Mouse (Mus musculus) hindbrain, embryonic 16.5 days (tissue): Measurements from ENCODE around the gene B3gnt6. TPM values are rescaled to one million over a fixed set of nuclear protein-coding genes. Genes with fewer than 3 reads are reported as not detected.
"Not testable (repeated sequence)": the region's sequence is repeated elsewhere in the genome, so short reads cannot be mapped to it uniquely, and the experiment has no call there.

ENCODE experiments used
- ATAC-seq: fragments of 200-750 bp; cut with Nextera tagmentation; 2 replicates; pipeline ENCODE4 v1.8.0; 2017; ENCODE audit warnings: moderate TSS enrichment, moderate library complexity
- H3K27ac ChIP-seq: fragments of 300-500 bp; sonication (generic); 2 replicates; pipeline ENCODE4 v1.5.1; 2014; ENCODE audit warnings: low read depth, mild to moderate bottlenecking, control low read depth, low read length, moderate library complexity
- H3K27me3 ChIP-seq: fragments of 300-500 bp; sonication (generic); replicated peaks from 2 replicates; pipeline ENCODE4 v1.6.1; 2014; ENCODE audit warnings: low read length; ENCODE audit not compliant: control insufficient read depth, insufficient read depth
- H3K36me3 ChIP-seq: fragments of 300-500 bp; sonication (generic); 2 replicates; pipeline ENCODE4 v1.6.1; 2014; ENCODE audit warnings: mild to moderate bottlenecking, low read length, moderate library complexity, mixed read lengths; ENCODE audit not compliant: control insufficient read depth, insufficient read depth
- H3K4me1 ChIP-seq: fragments of 300-500 bp; sonication (generic); 2 replicates; pipeline ENCODE4 v1.6.1; 2014; ENCODE audit warnings: low read depth, low read length; ENCODE audit not compliant: control insufficient read depth, insufficient read depth
- H3K4me2 ChIP-seq: fragments of 300-500 bp; sonication (generic); 2 replicates; pipeline ENCODE4 v1.6.1; 2014; ENCODE audit warnings: mild to moderate bottlenecking, low read length, control low read depth, moderate library complexity
- H3K4me3 ChIP-seq: fragments of 300-500 bp; sonication (generic); 2 replicates; pipeline ENCODE4 v1.5.1; 2014; ENCODE audit warnings: mild to moderate bottlenecking, low read length, control low read depth, moderate library complexity
- H3K9ac ChIP-seq: fragments of 300-500 bp; sonication (generic); 2 replicates; pipeline ENCODE4 v1.6.1; 2014; ENCODE audit warnings: low read depth, mild to moderate bottlenecking, control low read depth, low read length, moderate library complexity
- H3K9me3 ChIP-seq: fragments of 300-500 bp; sonication (generic); 2 replicates; pipeline ENCODE4 v1.6.1; 2014; ENCODE audit warnings: mild to moderate bottlenecking, low read length, moderate library complexity; ENCODE audit not compliant: control insufficient read depth
- WGBS: fragments of 180-500 bp; shearing (Covaris S2); extraction: QIAGEN DNeasy Blood & Tissue Kit; methylation state at CpG from one replicate; pipeline ENCODE4 v1.1.7; 2014; 5-methylcytosine and 5-hydroxymethylcytosine counted together
- polyA plus RNA-seq: library from polyadenylated mRNA; unstranded; fragments of >200 nt; fragmentation: Nextera tagmentation; extraction: Ambion mirVana; gene quantifications from 2 replicates; pipeline ENCODE4 v1.2.1, GENCODE M21; 2015

The B3gnt6 gene
- polyA plus RNA-seq, 1 experiment from 2014 or later: 0.78 TPM

- H3K9ac ChIP-seq: peak overlapping the region; percentile 60
- peaks cover 15% of the 10 kb centered on the region for H3K4me1 ChIP-seq
- H3K27ac ChIP-seq: no peak overlapping the region
- peak; percentile 80 for ATAC-seq
- no peaks in the 10 kb centered on the region for H3K36me3 ChIP-seq
- 2% methylated on average over 36 of the region's 36 CpGs for WGBS
- H3K4me2 ChIP-seq: peak overlapping the region; percentile 97
- peaks cover 29% of the 10 kb centered on the region for H3K27me3 ChIP-seq
- no peaks in the 10 kb centered on the region for H3K9me3 ChIP-seq
- H3K4me3 ChIP-seq: peak overlapping the region; percentile 53
Observed at GRCm38 (mm10) chr7:98193515-98194025, 5.7 kb downstream of the B3gnt6 start.

DNA sequence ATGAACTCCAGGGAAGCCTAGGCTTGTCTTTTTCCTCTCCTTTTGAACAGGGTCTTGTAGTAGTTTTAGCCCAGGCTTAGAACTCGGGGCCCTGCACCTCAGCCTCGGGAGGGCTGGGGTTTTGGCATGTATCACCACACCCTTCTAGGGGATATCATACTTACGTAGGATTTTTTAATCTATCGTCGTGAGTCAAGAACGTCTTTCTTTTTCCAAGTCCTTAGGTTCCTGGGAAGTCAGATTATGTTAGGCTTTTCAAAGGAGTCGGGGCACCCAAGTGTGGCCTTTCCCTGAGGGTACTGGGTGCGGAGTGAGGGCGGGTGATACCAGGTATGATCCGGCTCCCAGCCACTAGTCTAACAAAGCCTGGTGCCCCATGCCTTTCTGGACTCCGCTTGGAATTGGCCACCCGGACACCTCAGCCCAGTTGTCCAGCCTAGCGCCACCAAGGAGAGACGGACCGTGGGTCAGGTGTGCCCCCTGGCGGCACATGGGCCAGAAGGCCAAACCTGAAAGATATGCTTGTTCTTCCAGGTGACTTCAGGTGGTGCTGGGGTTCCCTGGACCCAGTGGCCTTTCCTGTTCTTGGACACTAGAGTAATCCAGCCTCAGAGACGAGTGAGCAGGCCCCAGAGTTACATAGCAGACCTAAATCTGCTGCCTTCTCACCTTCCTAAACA is 7.6 kb downstream of the B3gnt6 start:
- Histone ChIP-seq H3K4me2 (no peak overlapping the region), H3K27ac (no peak overlapping the region), H3K36me3 (no peaks in the 10 kb centered on the region), H3K4me1 (peaks cover 15% of the 10 kb centered on the region), H3K9ac (no peak overlapping the region), H3K27me3 (peaks cover 29% of the 10 kb centered on the region), H3K4me3 (no peak overlapping the region), H3K9me3 (no peaks in the 10 kb centered on the region)
- WGBS: 69% methylated on average over 17 of the region's 17 CpGs
- no peak for ATAC-seq

- no peak overlapping the region for H3K9ac ChIP-seq
- ATAC-seq: no peak
- no peaks in the 10 kb centered on the region for H3K9me3 ChIP-seq
- H3K27me3 ChIP-seq: peaks cover 24% of the 10 kb centered on the region
- 89% methylated on average over 1 of the region's 1 CpGs for WGBS
- H3K36me3 ChIP-seq: no peaks in the 10 kb centered on the region
- no peak overlapping the region for H3K4me3 ChIP-seq
- H3K4me2 ChIP-seq: no peak overlapping the region
- peaks cover 15% of the 10 kb centered on the region for H3K4me1 ChIP-seq
- H3K27ac ChIP-seq: no peak overlapping the region
Observed at GRCm38 (mm10) chr7:98190578-98190977, 8.7 kb downstream of the B3gnt6 start.

DNA sequence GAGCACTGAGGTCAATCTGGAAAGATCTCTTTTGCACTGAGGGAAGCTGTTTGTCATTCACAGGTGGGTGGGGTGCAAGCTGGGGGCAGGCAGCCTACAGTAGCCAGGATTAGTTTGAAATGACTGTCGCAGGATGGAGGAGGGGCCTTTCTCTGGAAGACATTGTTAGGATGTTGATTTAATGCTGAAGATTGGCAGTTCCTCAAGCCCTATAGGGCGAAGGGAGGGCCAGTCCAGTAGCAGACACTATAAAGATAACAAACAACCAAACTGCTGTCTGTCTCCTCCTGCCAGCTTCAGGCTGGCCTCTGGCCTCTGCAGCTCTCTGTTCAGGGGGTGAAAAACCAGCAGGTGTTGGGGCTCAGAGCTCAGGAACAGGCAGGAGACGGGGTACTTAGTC is 9.5 kb downstream of the B3gnt6 start:
- 53% methylated on average over 3 of the region's 3 CpGs for WGBS
- Histone ChIP-seq H3K9me3 (no peaks in the 10 kb centered on the region), H3K4me3 (no peak overlapping the region), H3K9ac (no peak overlapping the region), H3K4me2 (no peak overlapping the region), H3K4me1 (peaks cover 16% of the 10 kb centered on the region), H3K36me3 (no peaks in the 10 kb centered on the region), H3K27me3 (peaks cover 16% of the 10 kb centered on the region), H3K27ac (no peak overlapping the region)
- no peak for ATAC-seq

GRCm38 (mm10) chr7:98188680-98189079 is 10.6 kb downstream of the B3gnt6 start:
- Histone ChIP-seq H3K4me3 (no peak overlapping the region), H3K4me1 (peaks cover 8% of the 10 kb centered on the region), H3K27me3 (peaks cover 16% of the 10 kb centered on the region), H3K36me3 (no peaks in the 10 kb centered on the region), H3K9ac (no peak overlapping the region), H3K4me2 (no peak overlapping the region), H3K9me3 (no peaks in the 10 kb centered on the region), H3K27ac (no peak overlapping the region)
- 87% methylated on average over 2 of the region's 2 CpGs for WGBS
- no peak for ATAC-seq

GRCm38 (mm10) chr7:98188238-98188637 is 11.0 kb downstream of the B3gnt6 start:
- H3K4me3 ChIP-seq: no peak overlapping the region
- H3K4me2 ChIP-seq: no peak overlapping the region

GRCm38 (mm10) chr7:98187332-98187731 is 11.9 kb downstream of the B3gnt6 start:
- WGBS: 63% methylated on average over 3 of the region's 3 CpGs
- H3K4me3 ChIP-seq, H3K9ac ChIP-seq, H3K4me1 ChIP-seq, H3K36me3 ChIP-seq, H3K9me3 ChIP-seq, H3K27ac ChIP-seq, H3K27me3 ChIP-seq, H3K4me2 ChIP-seq, ATAC-seq: not testable (repeated sequence)

More at GRCm38 (mm10) chr7:98188238-98188637, 11.0 kb downstream of the B3gnt6 start:
- WGBS: 98% methylated on average over 2 of the region's 2 CpGs
- Histone ChIP-seq H3K4me1 (peaks cover 3% of the 10 kb centered on the region), H3K27me3 (peaks cover 16% of the 10 kb centered on the region), H3K27ac (no peak overlapping the region), H3K36me3 (no peaks in the 10 kb centered on the region), H3K9me3 (no peaks in the 10 kb centered on the region), H3K9ac (no peak overlapping the region)
- ATAC-seq: no peak

GRCm38 (mm10) chr7:98186637-98187036 is 12.6 kb downstream of the B3gnt6 start:
- no peak overlapping the region for H3K9ac ChIP-seq
- ATAC-seq: peak; percentile 80
- 16% methylated on average over 8 of the region's 8 CpGs for WGBS

DNA sequence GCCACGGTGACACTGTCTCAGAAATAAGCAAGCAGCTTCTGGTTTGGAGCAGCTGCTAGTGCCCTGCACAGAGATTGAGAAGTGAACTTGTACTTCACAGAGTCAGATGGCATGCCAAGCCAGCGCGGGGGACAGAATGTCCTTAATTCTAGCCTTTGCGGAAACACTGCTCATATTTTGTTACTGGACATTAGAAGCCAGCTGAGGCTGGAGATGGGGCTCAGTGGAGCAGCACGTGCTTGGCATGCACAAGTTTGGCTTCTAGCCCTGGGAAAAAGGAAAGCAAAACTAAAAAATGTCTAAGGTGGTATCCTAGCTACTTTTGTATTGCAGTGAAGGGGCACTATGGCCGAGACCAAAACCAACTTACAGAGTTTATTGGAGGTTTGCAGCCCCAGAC is 14.0 kb downstream of the B3gnt6 start:
- no peaks in the 10 kb centered on the region for H3K9me3 ChIP-seq
- 41% methylated on average over 6 of the region's 6 CpGs for WGBS
- peak overlapping the region; percentile 45; the same call in 1 of the 2 replicates for H3K27ac ChIP-seq
- no peak overlapping the region for H3K4me2 ChIP-seq
- no peaks in the 10 kb centered on the region for H3K36me3 ChIP-seq
- no peak overlapping the region for H3K9ac ChIP-seq
- no peak overlapping the region for H3K4me3 ChIP-seq
- peak; percentile 73 for ATAC-seq
- H3K4me1 ChIP-seq: peaks cover 2% of the 10 kb centered on the region; the same call in 1 of the 2 replicates
- no peaks in the 10 kb centered on the region for H3K27me3 ChIP-seq

More at GRCm38 (mm10) chr7:98186637-98187036, 12.6 kb downstream of the B3gnt6 start:
- Histone ChIP-seq H3K9me3 (no peaks in the 10 kb centered on the region), H3K4me3 (no peak overlapping the region), H3K36me3 (no peaks in the 10 kb centered on the region), H3K27me3 (peaks cover under 1% of the 10 kb centered on the region; the same call in 1 of the 2 replicates), H3K4me1 (peaks cover 2% of the 10 kb centered on the region; the same call in 1 of the 2 replicates), H3K4me2 (no peak overlapping the region), H3K27ac (no peak overlapping the region; the same call in 1 of the 2 replicates)
